Mouse (Mus musculus): Measurements from ENCODE around the gene Cpa5.

The Cpa5 gene

DNA sequence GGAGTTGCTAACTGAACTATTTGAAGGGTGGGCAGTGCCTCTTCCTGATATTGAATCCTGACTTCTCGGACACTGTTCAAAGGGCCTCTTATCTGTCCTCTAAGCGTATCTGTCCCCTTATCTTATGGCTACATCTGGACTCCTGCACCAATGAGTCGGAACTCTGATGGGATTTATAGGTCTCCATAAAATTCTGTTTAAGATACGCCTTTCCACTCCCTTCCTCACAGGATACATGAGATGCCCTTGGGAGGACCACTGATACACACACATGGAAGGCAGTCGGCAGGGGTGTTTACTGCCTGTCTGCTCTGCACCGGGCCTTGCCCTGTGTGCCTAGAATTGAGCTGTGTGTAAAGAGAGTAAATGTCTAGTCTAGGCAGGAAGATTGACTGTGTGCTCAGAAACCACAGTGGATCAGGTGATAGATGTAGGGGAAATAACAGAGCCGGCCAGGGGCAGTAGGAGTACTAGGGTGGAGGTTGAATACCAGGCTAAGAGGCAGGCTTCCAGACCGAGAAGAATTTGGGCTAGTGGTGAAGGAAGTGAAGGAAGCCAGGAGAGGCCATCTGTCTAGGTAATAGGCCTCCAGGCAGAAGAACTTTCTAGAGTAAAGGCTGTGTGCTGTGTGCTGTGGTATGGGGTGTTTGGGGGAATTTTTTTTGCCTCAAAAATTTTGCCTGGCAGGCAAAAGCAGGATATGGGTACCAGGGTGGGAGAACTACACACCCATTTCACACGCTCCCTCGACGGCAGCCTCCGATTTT is 33.1 kb downstream of the Cpa5 start:
- DNase-seq (ENCODE audit: low read depth, low spot score), result no peak

DNA sequence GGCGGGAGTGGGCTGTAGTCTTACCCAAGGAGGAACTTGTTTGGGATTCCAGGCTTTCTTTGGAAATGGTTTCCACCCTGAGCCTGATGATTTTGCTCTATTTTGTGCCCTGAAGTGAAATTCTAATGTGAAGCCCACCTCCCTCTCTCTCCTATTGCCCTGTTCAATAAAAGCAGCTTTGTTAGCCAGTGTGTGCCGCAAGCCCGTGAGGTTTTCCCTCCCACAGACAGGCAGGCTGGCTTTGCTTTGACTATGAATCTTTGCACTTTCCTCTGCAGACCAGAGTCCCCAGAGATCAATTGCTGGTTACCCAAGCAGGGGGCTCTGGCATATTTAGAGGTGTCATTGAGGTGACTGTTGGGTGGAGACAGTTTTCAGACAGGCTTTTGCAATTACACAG is 33.7 kb downstream of the Cpa5 start:
- no peak for DNase-seq (ENCODE audit: low read depth, low spot score)

DNA sequence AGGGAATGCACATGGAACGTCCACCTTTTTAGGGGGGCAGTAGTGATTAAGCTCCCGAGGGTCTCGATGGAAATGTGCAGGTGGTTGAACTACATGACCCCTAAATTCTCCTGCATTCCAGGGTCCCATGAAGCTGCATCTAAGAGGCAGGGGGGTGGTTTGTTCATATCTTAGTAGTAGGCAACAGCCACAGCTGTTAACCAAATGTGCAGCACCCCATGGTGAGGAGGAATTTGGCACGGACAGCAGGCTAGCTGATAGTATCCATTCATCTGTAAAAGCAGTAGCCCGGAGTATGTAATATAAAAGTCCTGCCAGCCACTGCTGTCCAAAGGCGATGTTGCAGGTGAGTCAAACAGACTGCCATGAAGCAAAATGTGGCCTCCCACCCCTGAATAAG is 34.6 kb downstream of the Cpa5 start:
- no peak for DNase-seq (ENCODE audit: low read depth, low spot score)

DNA sequence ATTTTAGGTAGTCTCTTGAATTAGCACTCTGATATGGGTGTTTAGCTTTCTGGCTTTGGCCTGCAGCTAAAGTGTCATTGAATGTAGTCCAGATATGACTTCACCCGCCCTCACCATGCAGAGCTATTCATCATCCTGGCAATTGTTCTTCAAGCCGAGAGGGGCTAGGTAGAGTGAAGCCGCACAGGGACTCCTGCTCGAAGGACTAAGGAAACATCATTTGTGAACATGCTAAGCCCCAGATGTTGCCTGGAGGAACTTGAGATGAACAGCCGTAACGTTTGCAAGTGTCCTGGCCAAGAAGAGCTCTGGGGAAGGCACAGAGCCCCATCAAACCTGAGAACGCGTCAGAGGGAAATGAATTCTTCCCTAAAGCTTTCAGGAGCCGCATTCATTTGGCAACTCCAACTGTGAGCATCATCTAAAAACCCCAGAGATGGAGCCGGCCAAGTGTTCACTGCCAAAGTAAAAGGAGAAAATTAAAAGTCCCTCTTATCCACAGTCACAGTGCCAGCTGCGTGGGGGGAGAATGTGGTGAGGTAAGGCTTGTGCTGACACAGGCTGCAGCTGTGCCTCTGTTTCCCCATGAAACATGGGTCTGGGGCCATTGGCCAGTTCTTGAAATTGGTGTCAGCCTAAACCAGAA is 39.0 kb downstream of the Cpa5 start:
- no peak for DNase-seq (ENCODE audit: low read depth, low spot score)

DNA sequence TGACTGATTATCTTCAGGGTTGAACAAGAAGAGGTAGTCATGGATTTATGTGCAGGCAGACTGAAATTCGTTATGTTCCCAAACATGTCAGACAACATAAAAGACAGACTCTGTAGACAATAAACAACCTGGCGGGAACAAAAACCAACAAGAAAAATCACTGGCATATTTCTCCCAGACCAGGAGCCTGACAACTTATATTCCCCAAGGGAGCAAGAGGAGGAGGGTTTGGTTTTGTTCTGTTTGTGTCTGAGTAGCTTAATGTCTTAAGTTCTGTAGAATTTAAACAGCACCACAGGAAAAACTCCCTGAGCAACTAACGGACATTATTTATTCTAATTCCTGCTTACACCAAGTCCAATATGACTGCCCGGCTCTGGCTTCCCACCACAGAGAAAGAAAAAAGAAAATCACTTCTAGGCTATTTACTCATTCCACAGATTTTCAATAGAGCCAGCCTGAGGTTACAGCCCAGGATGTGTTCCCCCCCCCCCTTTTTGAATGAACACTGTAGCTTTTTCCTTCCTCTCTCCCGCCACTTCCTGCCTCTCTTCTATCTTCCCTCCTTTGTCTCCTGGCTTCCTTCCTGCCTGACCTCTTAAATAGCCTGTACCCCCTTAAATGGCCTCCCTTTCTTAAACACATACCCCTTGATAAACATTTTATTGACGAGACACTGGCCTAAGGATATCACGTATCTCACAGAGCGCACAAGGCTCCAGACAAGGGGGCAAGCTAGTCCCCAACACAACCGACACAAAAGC is 41.8 kb downstream of the Cpa5 start:
- no peak for DNase-seq (ENCODE audit: low read depth, low spot score)

DNA sequence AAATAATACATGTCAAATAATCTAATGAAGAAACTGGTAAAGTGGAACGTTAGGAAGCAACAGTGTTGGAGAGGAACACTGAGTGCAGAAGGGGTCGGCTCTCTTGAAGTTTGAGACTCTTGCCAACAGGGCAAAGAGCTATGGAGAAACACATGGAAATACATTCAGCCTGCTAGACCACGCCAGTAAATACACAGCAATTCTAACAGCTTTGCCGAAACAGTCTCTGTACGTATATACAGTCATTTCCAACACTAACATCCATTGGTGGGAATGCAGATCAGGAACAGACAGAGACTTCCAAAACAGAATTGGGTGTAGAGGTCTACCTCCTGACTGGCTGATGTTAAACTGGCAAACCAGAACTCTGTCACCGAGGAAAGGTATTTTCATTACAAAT is 42.7 kb downstream of the Cpa5 start:
- no peak for DNase-seq (ENCODE audit: low read depth, low spot score)

DNA sequence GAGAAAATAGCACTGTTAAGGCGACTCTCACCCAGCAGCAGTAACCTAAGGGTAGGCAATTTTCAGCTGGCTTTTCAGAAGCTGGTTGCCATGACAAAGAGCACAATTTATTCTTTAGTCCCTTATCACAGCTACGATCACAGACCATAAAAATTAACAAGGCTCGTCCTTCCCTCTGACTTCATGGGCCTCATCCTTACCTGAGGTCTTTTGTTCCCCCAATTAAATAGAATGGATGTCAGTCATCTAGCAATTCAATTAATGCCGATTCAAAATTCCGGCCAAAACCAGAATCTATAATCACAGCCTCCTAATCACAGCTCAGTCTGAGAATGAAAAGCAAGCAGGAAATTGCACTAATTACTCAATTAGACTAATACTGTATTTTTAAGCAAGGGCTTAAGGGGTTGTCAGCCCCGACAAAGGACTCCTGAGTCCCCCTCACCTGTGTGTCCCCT is 43.6 kb downstream of the Cpa5 start:
- no peak for DNase-seq (ENCODE audit: low read depth, low spot score)

DNA sequence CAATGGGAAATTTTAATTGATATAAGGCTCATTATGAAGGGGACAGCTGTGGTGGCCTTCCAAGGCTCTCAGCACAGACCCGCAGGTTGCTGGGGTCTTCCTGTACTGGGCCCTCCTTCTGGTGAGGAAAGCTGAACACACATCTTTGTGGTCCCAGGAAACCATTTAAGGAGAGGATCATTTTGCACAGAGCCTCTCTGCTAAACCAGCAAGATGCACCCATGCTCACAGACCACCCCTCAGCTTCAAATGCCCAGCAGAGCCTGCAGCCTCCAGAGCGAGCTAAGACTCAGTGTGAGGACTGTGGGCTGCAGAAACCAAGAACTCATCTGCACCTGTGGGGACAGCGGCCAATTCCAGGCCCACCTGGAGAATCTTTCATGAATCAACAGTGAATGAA is 44.1 kb downstream of the Cpa5 start:
- no peak for DNase-seq (ENCODE audit: low read depth, low spot score)

DNA sequence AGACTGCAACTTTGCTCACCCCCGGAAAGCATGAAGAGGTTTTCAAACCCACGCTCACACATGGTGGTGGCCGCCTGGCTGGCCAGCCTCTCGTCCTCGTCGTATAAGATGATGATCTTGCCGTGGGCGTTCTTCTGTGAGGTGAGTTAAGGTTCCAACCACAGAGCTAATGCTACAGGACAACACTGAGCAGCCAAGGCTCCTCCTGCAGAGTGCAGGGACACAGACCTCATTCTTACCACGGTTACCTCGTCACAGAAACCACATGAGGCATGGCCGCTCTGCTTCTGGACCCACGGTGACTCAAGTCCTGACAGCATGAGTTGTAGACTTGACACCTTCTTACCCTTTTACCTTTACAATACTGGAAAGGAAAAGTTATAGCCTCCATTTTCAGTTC is 46.5 kb downstream of the Cpa5 start:
- no peak for DNase-seq (ENCODE audit: low read depth, low spot score)

DNA sequence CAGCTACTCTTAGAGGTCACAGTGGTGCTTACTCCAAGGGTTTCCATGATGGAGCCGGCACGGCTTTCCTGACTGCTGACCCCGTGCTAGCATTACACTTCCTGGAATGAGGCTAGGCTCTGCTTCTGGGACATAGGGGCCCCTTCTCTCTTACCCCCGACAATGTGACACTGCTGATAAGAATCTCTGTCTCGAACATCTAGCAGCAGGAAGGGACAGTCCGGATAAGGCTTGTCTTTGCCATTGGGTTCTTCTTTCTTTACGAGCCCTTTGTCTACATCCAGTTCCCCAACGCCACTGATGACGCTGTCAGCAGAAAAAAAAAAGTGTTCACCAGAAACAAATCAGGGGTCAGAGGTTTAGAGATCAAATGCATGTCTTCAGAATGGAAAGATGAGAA is 47.8 kb downstream of the Cpa5 start:
- DNase-seq (ENCODE audit: low read depth, low spot score), result no peak

DNA sequence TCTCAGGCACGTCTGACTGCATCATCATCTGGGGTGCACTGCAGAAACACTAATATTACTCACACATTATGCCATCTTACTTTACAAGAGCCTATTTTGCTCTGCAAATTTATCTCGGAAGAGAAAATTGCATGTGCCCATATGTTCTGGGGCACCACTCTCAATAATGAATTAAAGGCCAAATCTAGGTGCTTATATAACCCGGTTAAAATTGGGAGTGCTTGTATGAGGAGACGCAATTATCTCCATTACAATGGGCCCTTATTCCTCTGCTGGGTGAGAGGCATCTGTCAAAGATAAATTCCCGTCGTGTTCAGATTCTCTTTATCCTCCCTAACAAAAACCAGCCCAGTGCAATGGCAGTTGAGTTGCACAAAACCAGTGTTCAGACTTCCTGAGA is 54.0 kb downstream of the Cpa5 start:
- no peak for DNase-seq (ENCODE audit: low read depth, low spot score)

DNA sequence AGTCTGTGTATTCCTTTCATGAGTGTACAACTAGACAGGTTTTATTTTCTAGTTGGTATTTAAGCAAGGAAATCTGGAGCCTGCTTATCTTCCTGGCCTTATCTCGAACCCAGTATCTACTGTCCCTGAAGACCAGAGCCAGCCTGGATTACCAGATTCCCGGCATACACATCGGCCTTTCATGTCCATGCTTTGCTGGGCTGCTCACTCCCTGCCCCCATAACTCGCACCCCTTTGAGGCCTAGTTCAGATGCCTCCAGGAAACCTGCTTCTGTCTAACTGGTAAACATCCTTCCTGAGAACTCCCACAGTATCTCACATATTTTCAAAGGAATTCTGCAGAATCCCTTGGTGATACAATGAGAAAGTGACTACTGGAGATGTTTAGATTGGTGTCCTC is 54.5 kb downstream of the Cpa5 start:
- no peak for DNase-seq (ENCODE audit: low read depth, low spot score)

DNA sequence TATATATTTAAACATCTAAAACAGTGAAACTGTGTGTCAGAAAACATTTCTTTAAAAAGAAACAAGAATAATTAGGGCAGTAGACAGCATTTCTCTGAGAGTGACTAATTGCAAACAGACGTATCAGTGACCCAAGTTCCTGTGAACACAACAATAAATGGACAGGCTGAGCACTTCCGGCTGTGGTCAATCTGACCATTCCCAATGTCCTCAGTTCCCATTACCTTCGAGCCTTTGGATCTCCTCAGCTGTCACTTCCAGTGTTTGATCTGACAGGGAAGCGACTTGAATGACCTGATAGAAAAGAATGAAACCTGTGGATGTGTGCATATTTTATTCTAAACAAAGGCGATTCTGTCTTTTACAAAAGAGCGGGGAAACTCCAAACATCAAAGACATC is 55.2 kb downstream of the Cpa5 start:
- DNase-seq (ENCODE audit: low read depth, low spot score), result no peak

DNA sequence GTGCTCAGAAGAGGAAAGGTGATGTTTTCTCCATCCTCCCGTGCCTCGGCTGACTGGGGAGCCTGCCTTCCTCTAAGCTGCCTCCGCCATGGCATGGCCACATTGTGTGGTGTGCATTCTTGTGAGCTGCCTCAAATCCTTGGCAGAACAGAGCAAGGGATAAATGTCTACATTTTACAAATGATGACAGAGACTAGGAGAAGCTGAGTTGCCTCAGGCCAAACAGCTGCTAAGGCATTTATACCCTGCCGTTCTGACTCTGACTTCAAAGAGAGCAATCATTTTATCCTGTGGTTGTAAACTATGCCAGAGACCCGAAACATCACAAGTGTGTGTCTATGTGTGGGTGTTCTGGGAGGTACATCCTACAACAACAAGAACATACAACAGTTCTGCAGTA is 56.8 kb downstream of the Cpa5 start:
- no peak for DNase-seq (ENCODE audit: low read depth, low spot score)

DNA sequence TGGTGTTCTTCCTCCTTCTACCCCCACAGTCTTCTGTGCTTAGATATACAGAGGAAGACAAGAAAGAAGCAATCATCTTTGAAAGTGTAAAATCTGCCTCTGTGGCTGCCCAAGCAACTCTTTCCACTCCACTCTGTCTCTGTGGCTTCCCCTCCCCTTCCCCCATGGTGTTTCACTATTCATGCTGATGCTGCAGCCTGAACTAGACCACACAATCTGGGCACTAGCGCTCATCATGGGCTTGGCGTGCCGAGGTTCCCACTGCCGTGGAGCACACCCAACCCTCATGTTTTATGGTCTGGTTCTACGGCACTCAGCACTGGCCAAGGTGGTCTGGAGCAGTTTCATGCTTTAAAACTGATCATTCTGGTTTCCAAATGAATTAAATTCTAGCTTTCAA is 60.9 kb downstream of the Cpa5 start:
- no peak for DNase-seq (ENCODE audit: low read depth, low spot score)

DNA sequence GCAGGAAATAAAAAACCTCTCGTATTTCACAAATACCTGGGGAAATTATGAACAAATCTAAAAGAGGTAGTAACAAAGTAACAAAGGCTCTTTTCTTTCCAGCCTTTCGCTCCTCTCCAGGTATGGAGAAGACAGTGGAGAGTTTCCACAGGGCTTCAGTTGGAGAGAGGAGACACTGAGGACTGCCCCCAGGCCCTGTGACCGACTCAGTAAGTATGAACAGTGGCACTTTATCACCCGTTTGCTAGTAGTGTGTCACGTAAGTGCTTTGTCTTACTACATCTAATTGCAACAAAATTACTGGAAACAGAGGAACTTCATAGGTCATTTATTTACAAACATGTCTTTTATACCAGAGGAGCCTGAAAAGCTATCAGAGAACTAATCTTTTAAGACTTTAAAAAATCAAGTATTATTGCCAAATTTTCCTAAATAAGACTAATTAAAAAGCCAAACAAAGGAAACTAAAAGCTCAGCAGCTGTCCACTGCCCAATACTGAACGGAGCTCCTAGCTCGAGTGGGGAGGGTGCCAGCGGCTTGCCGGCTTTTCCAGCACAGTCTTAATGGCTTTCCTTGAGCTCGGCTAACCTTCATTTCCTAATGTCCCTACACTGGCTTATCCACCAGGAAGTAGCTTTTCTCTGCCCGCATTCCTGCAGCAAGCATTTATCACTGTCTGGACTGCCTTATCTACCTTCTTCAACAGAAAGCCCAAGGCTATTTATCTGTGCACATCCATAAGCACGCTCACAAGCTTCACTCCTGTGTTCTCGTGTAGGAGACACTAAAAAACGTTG is 63.2 kb downstream of the Cpa5 start:
- DNase-seq (ENCODE audit: low read depth, low spot score), result no peak

DNA sequence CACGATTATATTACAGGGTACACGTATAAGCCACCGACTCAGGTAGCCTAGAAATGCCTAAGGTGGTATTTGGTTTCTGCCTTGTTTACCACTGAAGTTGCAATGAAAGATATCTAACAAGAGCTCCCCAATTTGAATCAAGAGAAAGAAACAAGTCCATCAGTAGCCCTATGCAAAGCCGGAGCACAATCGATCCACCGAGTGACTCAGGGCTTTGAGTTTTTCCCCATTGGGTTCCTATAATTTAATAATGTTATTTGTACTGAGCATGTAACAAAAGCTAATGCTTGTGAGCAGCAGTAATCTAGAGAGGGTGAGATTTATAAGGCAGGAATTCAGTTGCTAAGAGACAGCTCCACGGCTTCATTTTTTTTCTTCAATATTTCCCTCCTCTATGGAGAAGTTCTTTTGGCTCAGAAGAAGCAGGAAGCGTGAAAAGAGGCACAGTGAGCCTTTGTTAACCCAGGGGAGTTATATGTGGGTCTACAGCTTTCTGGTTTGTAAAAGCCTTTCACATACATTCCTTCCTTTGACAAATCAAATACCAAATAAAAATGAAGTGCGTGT is 64.0 kb downstream of the Cpa5 start:
- no peak for DNase-seq (ENCODE audit: low read depth, low spot score)

DNA sequence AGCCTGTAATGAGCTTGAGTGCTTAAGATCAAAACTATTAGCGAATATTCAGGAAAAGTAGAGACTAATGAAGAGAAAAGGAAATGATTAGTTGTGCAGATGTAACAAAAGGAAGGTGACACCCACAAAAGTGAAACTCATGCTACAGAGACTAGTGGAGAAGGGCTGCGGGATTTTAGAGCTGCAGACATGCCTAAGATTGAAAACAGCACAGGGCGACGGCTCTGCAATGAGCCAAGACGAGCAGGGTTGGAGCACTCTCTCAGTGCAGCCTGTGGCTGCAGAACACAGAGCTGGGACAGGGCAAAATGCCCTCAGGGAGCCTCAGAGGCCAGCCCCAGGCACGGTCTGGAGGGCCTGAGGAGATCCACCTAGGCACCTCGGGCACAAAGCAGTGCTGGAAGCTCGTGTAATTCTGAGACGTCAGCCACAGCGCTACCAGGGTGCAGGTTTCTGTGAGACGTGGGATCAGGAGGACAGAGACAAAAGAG is 64.5 kb downstream of the Cpa5 start:
- DNase-seq (ENCODE audit: low read depth, low spot score), result no peak

DNA sequence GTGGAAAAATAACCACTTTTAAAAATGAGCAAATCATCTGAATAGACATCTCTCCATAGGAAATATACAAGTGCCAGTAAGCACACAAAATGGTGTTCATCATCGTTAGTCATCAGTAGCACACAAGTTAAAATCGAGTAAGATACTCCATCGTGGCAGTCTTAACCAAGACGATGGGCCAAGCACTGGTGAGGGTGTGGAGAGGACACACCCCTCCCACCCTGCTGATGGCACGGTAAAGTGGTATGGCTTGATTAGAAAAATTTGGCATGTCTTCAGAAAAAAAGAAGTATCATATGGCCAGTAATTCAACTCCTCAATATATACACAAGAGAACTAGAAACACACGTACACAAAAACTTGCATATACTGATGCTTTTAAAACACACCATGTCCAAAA is 65.7 kb downstream of the Cpa5 start:
- no peak for DNase-seq (ENCODE audit: low read depth, low spot score)

DNA sequence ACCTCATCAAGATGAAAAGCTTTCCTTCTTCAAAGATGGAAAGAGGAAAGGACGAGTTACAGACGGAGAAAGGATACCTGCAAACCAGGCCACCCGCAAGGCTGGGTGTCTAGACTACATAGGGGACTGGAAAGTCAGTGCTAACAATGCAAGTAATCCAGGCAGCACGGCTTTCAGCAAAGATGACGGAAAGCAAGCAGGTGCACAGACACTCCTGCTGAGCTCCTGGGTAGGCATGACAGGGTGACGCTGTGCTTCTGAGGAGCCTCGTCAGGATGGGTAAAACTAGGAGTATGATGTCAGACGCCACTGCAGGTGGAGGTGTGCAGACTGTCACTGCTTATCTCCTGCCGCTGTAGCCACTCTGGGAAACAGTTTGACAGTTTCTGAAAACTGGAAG is 66.8 kb downstream of the Cpa5 start:
- DNase-seq (ENCODE audit: low read depth, low spot score), result no peak

DNA sequence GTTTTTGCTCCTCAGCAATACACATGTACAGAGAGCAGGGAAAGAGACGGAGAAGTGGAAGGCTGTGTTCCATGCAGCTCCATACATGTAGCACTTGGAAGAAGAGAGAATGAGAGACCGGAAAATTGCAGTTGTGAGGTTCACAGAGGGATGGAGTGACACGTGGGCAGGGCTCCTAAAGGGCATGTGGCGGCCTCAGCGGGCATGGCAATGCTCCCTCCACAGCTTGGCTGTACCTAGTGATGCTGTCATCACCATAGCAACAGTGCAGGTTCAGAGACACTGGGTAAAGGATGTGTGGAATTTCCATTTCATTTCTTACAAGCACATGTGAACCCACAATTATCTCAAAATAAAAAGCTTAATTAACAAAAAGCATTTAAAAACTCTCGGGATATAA is 67.7 kb downstream of the Cpa5 start:
- no peak for DNase-seq (ENCODE audit: low read depth, low spot score)

DNA sequence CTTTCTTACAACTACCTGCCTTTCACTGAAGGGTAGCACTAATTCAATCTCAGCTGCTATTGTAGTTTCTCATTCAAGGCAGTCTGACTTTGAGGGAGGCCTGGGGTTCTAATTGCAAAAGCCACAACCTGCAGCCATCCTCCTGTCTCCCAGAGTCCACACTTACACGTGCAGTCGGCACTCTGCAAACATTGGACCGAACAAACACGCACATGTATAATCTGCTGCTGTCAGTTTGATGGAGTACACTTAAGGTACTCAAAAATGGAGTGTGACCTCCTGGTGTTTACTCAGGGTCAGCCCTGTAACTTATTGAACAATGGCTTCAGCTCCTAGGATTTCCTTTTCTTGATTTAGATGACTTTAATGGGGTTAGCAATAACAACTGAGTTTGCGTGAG is 68.8 kb downstream of the Cpa5 start:
- no peak for DNase-seq (ENCODE audit: low read depth, low spot score)

Measured in brain, embryonic 18.5 days (tissue).